Mouse (Mus musculus) brain, embryonic 14.5 days (tissue): Measurements from ENCODE around the gene Dock1.

Source experiments
- CTCF ChIP-seq: fragments of 200-500 bp; IDR thresholded peaks from 2 replicates; pipeline ENCODE4 v1.5.1; 2012; ENCODE audit warnings: inconsistent platforms, mild to moderate bottlenecking, moderate library complexity, borderline replicate concordance; ENCODE audit not compliant: insufficient read depth, insufficient read length; ENCODE audit errors: extremely low read depth
- POLR2A ChIP-seq: fragments of 200-500 bp; IDR thresholded peaks from 2 replicates; pipeline ENCODE4 v1.6.1; 2012; ENCODE audit warnings: mild to moderate bottlenecking, inconsistent platforms, borderline replicate concordance; ENCODE audit not compliant: poor library complexity, insufficient read depth, insufficient read length, severe bottlenecking; ENCODE audit errors: extremely low read depth

- TF ChIP-seq CTCF = no peak
- no peak for TF ChIP-seq POLR2A
Observed at GRCm38 (mm10) chr7:134765130-134765529, 94.7 kb downstream of the Dock1 start.
